Mouse (Mus musculus) forebrain, embryonic 14.5 days (tissue): ENCODE data around the gene Rcor1. TPM values are rescaled to one million over a fixed set of nuclear protein-coding genes. Genes with fewer than 3 reads are reported as not detected.

Source experiments
- ATAC-seq: fragments of 200-750 bp; cut with Nextera tagmentation; 2 replicates; pipeline ENCODE4 v1.8.0; 2017; ENCODE audit warnings: mild to moderate bottlenecking, moderate library complexity
- DNase-seq: peaks from one replicate; pipeline ENCODE4 v3.0.0-alpha.2; 2015; ENCODE audit warnings: low spot score
- H3K27ac ChIP-seq: fragments of 300-500 bp; sonication (generic); 2 replicates; pipeline ENCODE4 v1.5.1; 2014; ENCODE audit warnings: low read depth, mild to moderate bottlenecking, control low read depth, low read length, moderate library complexity
- H3K27me3 ChIP-seq: fragments of 300-500 bp; sonication (generic); replicated peaks from 2 replicates; pipeline ENCODE4 v1.6.1; 2014; ENCODE audit warnings: low read length, control low read depth, mixed read lengths; ENCODE audit not compliant: control insufficient read depth, insufficient read depth
- H3K36me3 ChIP-seq: fragments of 300-500 bp; sonication (generic); 2 replicates; pipeline ENCODE4 v1.6.1; 2014; ENCODE audit warnings: low read length, control low read depth; ENCODE audit not compliant: control insufficient read depth, insufficient read depth
- H3K4me1 ChIP-seq: fragments of 300-500 bp; sonication (generic); 2 replicates; pipeline ENCODE4 v1.6.1; 2014; ENCODE audit warnings: antibody characterized with exemption, low read length, control low read depth; ENCODE audit not compliant: control insufficient read depth, insufficient read depth
- H3K4me2 ChIP-seq: fragments of 300-500 bp; sonication (generic); 2 replicates; pipeline ENCODE4 v1.6.1; 2014; ENCODE audit warnings: mild to moderate bottlenecking, control low read depth, low read length
- H3K4me3 ChIP-seq: fragments of 300-500 bp; sonication (generic); 2 replicates; pipeline ENCODE4 v1.5.1; 2014; ENCODE audit warnings: low read depth, low read length, control low read depth
- H3K9ac ChIP-seq: fragments of 300-500 bp; sonication (generic); 2 replicates; pipeline ENCODE4 v1.6.1; 2014; ENCODE audit warnings: mild to moderate bottlenecking, low read length, control low read depth, moderate library complexity
- H3K9me3 ChIP-seq: fragments of 300-500 bp; sonication (generic); replicated peaks from 2 replicates; pipeline ENCODE4 v1.6.1; 2016; ENCODE audit warnings: low read length, control low read depth, mixed read lengths; ENCODE audit not compliant: control insufficient read depth
- WGBS: fragments of 180-500 bp; shearing (Covaris S2); extraction: QIAGEN DNeasy Blood & Tissue Kit; methylation state at CpG from one replicate; pipeline ENCODE4 v1.1.7; 2014; 5-methylcytosine and 5-hydroxymethylcytosine counted together
- polyA plus RNA-seq: library from polyadenylated mRNA; unstranded; fragments of >200 nt; fragmentation: Nextera tagmentation; extraction: Ambion mirVana; gene quantifications from 2 replicates; pipeline ENCODE4 v1.2.1, GENCODE M21; 2014

Rcor1 gene
- polyA plus RNA-seq, 1 experiment from 2014 or later: 8.5 TPM

GRCm38 (mm10) chr12:111090801-111091200 is 51.6 kb downstream of the Rcor1 start:
- Histone ChIP-seq H3K36me3 (peaks cover 10% of the 10 kb centered on the region; the same call in 1 of the 2 replicates), H3K27me3 (no peaks in the 10 kb centered on the region), H3K9me3 (no peaks in the 10 kb centered on the region), H3K4me2 (no peak overlapping the region), H3K9ac (no peak overlapping the region), H3K27ac (no peak overlapping the region), H3K4me1 (peaks cover 4% of the 10 kb centered on the region; the same call in 1 of the 2 replicates), H3K4me3 (no peak overlapping the region)
- DNase-seq (no peak), ATAC-seq (no peak)

GRCm38 (mm10) chr12:111091981-111092380 is 52.8 kb downstream of the Rcor1 start:
- WGBS: 65% methylated on average over 10 of the region's 10 CpGs
- Histone ChIP-seq H3K36me3 (peaks cover 13% of the 10 kb centered on the region; the same call in 1 of the 2 replicates), H3K4me2 (no peak overlapping the region), H3K27ac (no peak overlapping the region), H3K4me3 (no peak overlapping the region), H3K9me3 (no peaks in the 10 kb centered on the region), H3K4me1 (peaks cover 4% of the 10 kb centered on the region; the same call in 1 of the 2 replicates), H3K9ac (no peak overlapping the region), H3K27me3 (no peaks in the 10 kb centered on the region)
- no peak for DNase-seq
- ATAC-seq: no peak

GRCm38 (mm10) chr12:111094073-111094472 is 54.9 kb downstream of the Rcor1 start:
- H3K27ac ChIP-seq: no peak overlapping the region
- DNase-seq (no peak), ATAC-seq (no peak)
- 92% methylated on average over 5 of the region's 5 CpGs for WGBS
- H3K27me3 ChIP-seq: no peaks in the 10 kb centered on the region
- H3K9ac ChIP-seq: no peak overlapping the region
- H3K4me3 ChIP-seq: no peak overlapping the region
- H3K4me2 ChIP-seq: no peak overlapping the region
- peaks cover 14% of the 10 kb centered on the region; the same call in 1 of the 2 replicates for H3K36me3 ChIP-seq
- H3K4me1 ChIP-seq: no peaks in the 10 kb centered on the region
- no peaks in the 10 kb centered on the region for H3K9me3 ChIP-seq

- Histone ChIP-seq H3K4me2 (no peak overlapping the region), H3K27ac (no peak overlapping the region), H3K4me3 (no peak overlapping the region), H3K9ac (no peak overlapping the region), H3K4me1 (no peaks in the 10 kb centered on the region), H3K27me3 (no peaks in the 10 kb centered on the region), H3K36me3 (peaks cover 14% of the 10 kb centered on the region; the same call in 1 of the 2 replicates), H3K9me3 (no peaks in the 10 kb centered on the region)
- DNase-seq (no peak), ATAC-seq (no peak)
- 98% methylated on average over 6 of the region's 6 CpGs for WGBS
These were observed 55.9 kb downstream of the Rcor1 start for GRCm38 (mm10) chr12:111095086-111095485.

GRCm38 (mm10) chr12:111096249-111096648 is 57.1 kb downstream of the Rcor1 start:
- no peaks in the 10 kb centered on the region for H3K4me1 ChIP-seq
- WGBS: 88% methylated on average over 6 of the region's 6 CpGs
- H3K27ac ChIP-seq: no peak overlapping the region
- ATAC-seq (no peak), DNase-seq (no peak)
- H3K4me3 ChIP-seq: no peak overlapping the region
- H3K9ac ChIP-seq: no peak overlapping the region
- no peaks in the 10 kb centered on the region for H3K27me3 ChIP-seq
- peaks cover 18% of the 10 kb centered on the region; the same call in 1 of the 2 replicates for H3K36me3 ChIP-seq
- H3K4me2 ChIP-seq: no peak overlapping the region
- no peaks in the 10 kb centered on the region for H3K9me3 ChIP-seq

- no peaks in the 10 kb centered on the region for H3K9me3 ChIP-seq
- H3K27ac ChIP-seq: no peak overlapping the region
- peaks cover 25% of the 10 kb centered on the region for H3K36me3 ChIP-seq
- H3K4me2 ChIP-seq: no peak overlapping the region
- no peak for ATAC-seq
- no peaks in the 10 kb centered on the region for H3K4me1 ChIP-seq
- no peak overlapping the region for H3K4me3 ChIP-seq
- H3K9ac ChIP-seq: no peak overlapping the region
- no peak for DNase-seq
- 94% methylated on average over 8 of the region's 8 CpGs for WGBS
- H3K27me3 ChIP-seq: no peaks in the 10 kb centered on the region
These were observed 57.9 kb downstream of the Rcor1 start for GRCm38 (mm10) chr12:111097036-111097435.

- DNase-seq (no peak), ATAC-seq (no peak)
- Histone ChIP-seq H3K9ac (no peak overlapping the region), H3K27ac (no peak overlapping the region), H3K36me3 (peaks cover 88% of the 10 kb centered on the region), H3K27me3 (no peaks in the 10 kb centered on the region), H3K4me2 (no peak overlapping the region), H3K4me1 (no peaks in the 10 kb centered on the region), H3K9me3 (no peaks in the 10 kb centered on the region), H3K4me3 (no peak overlapping the region)
- WGBS: 94% methylated on average over 8 of the region's 8 CpGs
These were observed 72.0 kb downstream of the Rcor1 start for GRCm38 (mm10) chr12:111111176-111111575.

GRCm38 (mm10) chr12:111114593-111114992 is 75.4 kb downstream of the Rcor1 start:
- DNase-seq (no peak), ATAC-seq (no peak)
- peaks cover 72% of the 10 kb centered on the region for H3K36me3 ChIP-seq
- no peaks in the 10 kb centered on the region for H3K27me3 ChIP-seq
- H3K4me3 ChIP-seq: no peak overlapping the region
- 88% methylated on average over 5 of the region's 5 CpGs for WGBS
- H3K9ac ChIP-seq: no peak overlapping the region
- H3K4me1 ChIP-seq: no peaks in the 10 kb centered on the region
- no peak overlapping the region for H3K4me2 ChIP-seq
- no peaks in the 10 kb centered on the region for H3K9me3 ChIP-seq
- H3K27ac ChIP-seq: no peak overlapping the region

GRCm38 (mm10) chr12:111119506-111120085 is 80.4 kb downstream of the Rcor1 start:
- H3K9ac ChIP-seq: no peak overlapping the region
- no peak overlapping the region for H3K4me3 ChIP-seq
- DNase-seq (no peak), ATAC-seq (no peak)
- H3K4me2 ChIP-seq: no peak overlapping the region
- H3K36me3 ChIP-seq: peaks cover 26% of the 10 kb centered on the region
- H3K27me3 ChIP-seq: no peaks in the 10 kb centered on the region
- WGBS: 94% methylated on average over 5 of the region's 5 CpGs
- no peaks in the 10 kb centered on the region for H3K9me3 ChIP-seq
- H3K27ac ChIP-seq: no peak overlapping the region
- H3K4me1 ChIP-seq: no peaks in the 10 kb centered on the region
